Mouse (Mus musculus) heart, postnatal 14 days (tissue): ENCODE data around the gene Fbxl7. TPM values are rescaled to one million over a fixed set of nuclear protein-coding genes. Genes with fewer than 3 reads are reported as not detected.

Source experiments
- DNase-seq, 2 experiments: peaks; one replicate each; pipeline ENCODE4 v3.0.0; 2021 to 2022
- intact Hi-C: fragments of 180-260 bp; cut with DNase I; formaldehyde crosslinking; loops from one replicate; pipeline ENCODE4 v1.15.1; 2025
- long read RNA-seq, 2 experiments: library from polyadenylated mRNA; stranded (forward); transcript quantifications; one replicate each; pipeline ENCODE4 v2.0.0; 2021
- total RNA-seq, 2 experiments: library from RNA; stranded (reverse); gene quantifications; 2 replicates each; pipeline ENCODE4 v1.2.3; 2021

The Fbxl7 gene
- 1 to 10 TPM; 6.0 to 6.6 TPM for total RNA-seq
- long read RNA-seq, experiment 1, partial matches to known transcripts: 0 of 2 reads
- long read RNA-seq, experiment 1, other reads (novel, unspliced or antisense): 2 of 2 reads
- long read RNA-seq, experiment 2, partial matches to known transcripts: 0 of 2 reads
- long read RNA-seq, experiment 2, other reads (novel, unspliced or antisense): 2 of 2 reads

GRCm38 (mm10) chr15:26895251-26895711, at the start of gene Fbxl7:
TSS of gene Fbxl7 (minus strand) at chr15:26895580.
- peak; percentile 88 to 89 for DNase-seq

GRCm38 (mm10) chr15:26922026-26922425, 26.6 kb upstream of the Fbxl7 start:
- no peak for DNase-seq
- intact Hi-C loops: no loop called here

More at GRCm38 (mm10) chr15:26895251-26895711, at the start of gene Fbxl7:
- intact Hi-C loops: loop anchor here (5.0 kb wide), 3 partner anchors 178 to 273 kb away; no protein-coding TSS in a partner anchor

GRCm38 (mm10) chr15:26913427-26913826, 18.0 kb upstream of the Fbxl7 start:
- intact Hi-C loops: no loop called here
- no peak for DNase-seq

GRCm38 (mm10) chr15:26895761-26896160, 381 bp upstream of the Fbxl7 start:
- no peak for DNase-seq
- intact Hi-C loops: loop anchor here (5.0 kb wide), 3 partner anchors 178 to 273 kb away; no protein-coding TSS in a partner anchor

- peak; percentile 49 to 61 for DNase-seq
Measured at GRCm38 (mm10) chr15:26894801-26895229, 565 bp downstream of the Fbxl7 start.

GRCm38 (mm10) chr15:26894031-26894655, 1.2 kb downstream of the Fbxl7 start:
- peak; percentile 27 to 34 for DNase-seq
- intact Hi-C loops: loop anchor here (5.0 kb wide), 1 partner anchor 117 kb away; no protein-coding TSS in a partner anchor

More at GRCm38 (mm10) chr15:26894801-26895229, 565 bp downstream of the Fbxl7 start:
- intact Hi-C loops: loop anchor here (5.0 kb wide), 4 partner anchors 118 to 273 kb away; no protein-coding TSS in a partner anchor

- intact Hi-C loops: loop anchor here (5.0 kb wide), 1 partner anchor 116 kb away; no protein-coding TSS in a partner anchor
- no peak for DNase-seq
Measured at GRCm38 (mm10) chr15:26893136-26893535, 2.2 kb downstream of the Fbxl7 start.

GRCm38 (mm10) chr15:26889971-26890370, 5.4 kb downstream of the Fbxl7 start:
- DNase-seq: no peak
- intact Hi-C loops: loop anchor here (5.0 kb wide), 1 partner anchor 113 kb away; no protein-coding TSS in a partner anchor

GRCm38 (mm10) chr15:26888170-26888569, 7.2 kb downstream of the Fbxl7 start:
- no peak for DNase-seq
- intact Hi-C loops: no loop called here

GRCm38 (mm10) chr15:26885979-26886378, 9.4 kb downstream of the Fbxl7 start:
- intact Hi-C loops: no loop called here

GRCm38 (mm10) chr15:26880212-26880956, 15.0 kb downstream of the Fbxl7 start:
- no peak for DNase-seq
- intact Hi-C loops: no loop called here

More at GRCm38 (mm10) chr15:26885979-26886378, 9.4 kb downstream of the Fbxl7 start:
- no peak for DNase-seq

GRCm38 (mm10) chr15:26875687-26876086, 19.7 kb downstream of the Fbxl7 start:
- intact Hi-C loops: no loop called here

GRCm38 (mm10) chr15:26872234-26872633, 23.1 kb downstream of the Fbxl7 start:
- intact Hi-C loops: no loop called here
- no peak for DNase-seq

More at GRCm38 (mm10) chr15:26875687-26876086, 19.7 kb downstream of the Fbxl7 start:
- DNase-seq: peak; percentile 63 to 78

- intact Hi-C loops: no loop called here
- no peak for DNase-seq
Measured at GRCm38 (mm10) chr15:26869197-26869596, 26.2 kb downstream of the Fbxl7 start.

GRCm38 (mm10) chr15:26867521-26867920, 27.9 kb downstream of the Fbxl7 start:
- DNase-seq: no peak
- intact Hi-C loops: no loop called here

- intact Hi-C loops: no loop called here
- DNase-seq: no peak
Measured at GRCm38 (mm10) chr15:26862173-26862572, 33.2 kb downstream of the Fbxl7 start.

GRCm38 (mm10) chr15:26849626-26850025, 45.8 kb downstream of the Fbxl7 start:
- DNase-seq: peak; percentile 23 to 29
- intact Hi-C loops: no loop called here

GRCm38 (mm10) chr15:26842216-26842615, 53.2 kb downstream of the Fbxl7 start:
- DNase-seq: no peak
- intact Hi-C loops: no loop called here

GRCm38 (mm10) chr15:26838386-26838785, 57.0 kb downstream of the Fbxl7 start:
- DNase-seq: no peak
- intact Hi-C loops: no loop called here

GRCm38 (mm10) chr15:26837200-26837599, 58.2 kb downstream of the Fbxl7 start:
- DNase-seq: peak in 1 of 2 experiments; percentile 7
- intact Hi-C loops: no loop called here

- intact Hi-C loops: no loop called here
- peak in 1 of 2 experiments; percentile 22 for DNase-seq
Measured at GRCm38 (mm10) chr15:26834415-26834814, 61.0 kb downstream of the Fbxl7 start.
